Mouse (Mus musculus) cerebellum, postnatal 36 days (tissue): ENCODE measurements around the gene H1f0.
"Not testable (repeated sequence)": the region's sequence is repeated elsewhere in the genome, so short reads cannot be mapped to it uniquely, and the experiment has no call there.

ENCODE experiments used
- DNase-seq, 2 experiments: peaks; one replicate each; pipeline ENCODE4 v3.0.0; 2021 to 2022; ENCODE audit warnings: mixed read lengths in 2 of 2

Gene H1f0

DNA sequence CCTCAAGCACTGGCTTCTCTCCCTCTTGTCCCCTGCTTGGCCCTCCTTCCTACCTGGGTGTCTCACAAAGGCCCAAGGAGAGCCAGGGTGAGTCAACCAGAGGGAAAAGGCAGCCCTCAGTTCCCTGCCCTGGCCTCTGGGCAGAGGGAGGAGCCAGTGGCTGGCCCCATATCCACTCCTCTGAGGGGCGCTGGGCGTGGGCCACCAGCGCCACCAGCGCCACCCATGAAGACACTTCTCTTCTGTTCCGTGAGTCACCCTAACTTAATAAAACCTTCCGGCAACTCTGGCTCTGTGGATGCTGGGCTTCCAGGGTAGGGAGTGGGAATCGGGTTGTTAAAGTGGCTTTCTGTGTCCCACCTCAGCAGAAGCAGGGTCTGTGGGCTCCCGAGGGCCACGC lies 22.7 kb upstream of the H1f0 start:
- DNase-seq: no peak

DNA sequence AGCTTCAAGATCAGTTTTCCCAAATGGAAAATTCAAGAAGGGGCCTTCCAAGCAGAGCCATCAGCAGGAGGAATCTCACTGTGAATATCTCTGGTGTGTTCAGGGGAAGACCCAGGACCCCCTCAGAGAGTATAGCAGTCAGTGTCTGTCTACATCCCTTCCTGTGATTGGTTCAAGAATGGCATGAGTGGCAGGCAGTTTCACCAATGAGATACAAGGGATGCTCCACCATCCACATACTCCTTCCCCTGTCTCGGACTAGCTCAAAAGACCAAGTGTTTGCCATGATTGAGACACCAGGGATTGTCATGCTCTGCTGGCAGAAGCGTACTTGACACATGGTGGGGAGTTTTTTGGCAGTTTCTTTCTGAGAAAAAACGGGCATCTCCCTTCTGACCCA lies 21.6 kb upstream of the H1f0 start:
- no peak for DNase-seq

DNA sequence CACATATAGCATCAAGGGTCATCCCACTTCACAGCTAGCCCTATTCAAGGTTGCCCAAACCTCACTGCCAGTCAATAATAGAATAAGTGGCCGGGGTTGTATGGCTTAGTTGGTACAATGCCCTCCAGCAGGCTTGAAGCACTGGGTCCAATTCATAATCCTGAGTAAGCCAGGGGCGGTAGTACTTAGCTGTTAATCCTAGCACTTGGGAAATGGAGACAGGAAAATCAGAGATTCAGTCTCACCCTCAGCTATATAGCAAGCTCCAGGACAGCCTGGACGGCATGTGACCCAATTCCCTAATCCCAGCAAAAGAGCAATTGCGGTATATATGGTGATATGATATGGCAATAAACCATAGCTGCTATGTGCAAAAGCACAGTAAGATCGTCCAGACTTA lies 21.2 kb upstream of the H1f0 start:
- DNase-seq: no peak

DNA sequence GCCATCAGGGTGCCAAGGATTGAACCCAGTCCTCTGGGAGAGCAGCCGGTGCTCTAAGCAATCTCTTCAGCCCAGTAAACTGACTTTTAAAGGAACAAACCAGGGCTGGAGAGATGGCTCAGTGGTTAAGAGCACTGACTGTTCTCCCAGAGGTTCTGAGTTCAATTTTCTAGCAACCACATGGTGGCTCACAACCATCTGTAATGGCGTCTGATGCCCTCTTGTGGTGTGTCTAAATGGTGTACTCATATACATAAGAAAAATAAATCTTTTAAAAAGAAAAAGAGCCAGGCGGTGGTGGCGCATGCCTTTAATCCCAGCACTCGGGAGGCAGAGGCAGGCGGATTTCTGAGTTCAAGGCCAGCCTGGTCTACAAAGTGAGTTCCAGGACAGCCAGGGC lies 20.4 kb upstream of the H1f0 start:
- DNase-seq: not testable (repeated sequence)

DNA sequence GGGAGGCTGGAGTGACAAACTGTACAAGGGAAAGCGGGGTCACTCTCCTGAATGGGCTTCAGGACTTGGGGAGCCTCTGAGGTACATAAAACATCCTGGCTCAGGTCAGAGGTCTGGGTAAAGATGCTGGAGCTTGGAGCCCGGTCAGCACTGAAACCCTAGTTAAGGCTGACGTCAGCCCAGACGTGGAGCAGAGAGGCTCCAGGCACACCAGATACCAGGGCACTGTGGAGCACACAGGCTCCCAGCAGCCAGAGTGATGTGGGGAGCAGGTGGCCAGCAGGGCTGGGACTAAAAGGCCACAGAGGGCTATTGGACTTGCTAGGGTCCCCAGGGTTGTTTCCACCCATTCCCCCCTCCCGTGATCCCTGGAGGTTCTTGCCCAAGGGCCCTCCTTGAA lies 18.5 kb upstream of the H1f0 start:
- DNase-seq: no peak

DNA sequence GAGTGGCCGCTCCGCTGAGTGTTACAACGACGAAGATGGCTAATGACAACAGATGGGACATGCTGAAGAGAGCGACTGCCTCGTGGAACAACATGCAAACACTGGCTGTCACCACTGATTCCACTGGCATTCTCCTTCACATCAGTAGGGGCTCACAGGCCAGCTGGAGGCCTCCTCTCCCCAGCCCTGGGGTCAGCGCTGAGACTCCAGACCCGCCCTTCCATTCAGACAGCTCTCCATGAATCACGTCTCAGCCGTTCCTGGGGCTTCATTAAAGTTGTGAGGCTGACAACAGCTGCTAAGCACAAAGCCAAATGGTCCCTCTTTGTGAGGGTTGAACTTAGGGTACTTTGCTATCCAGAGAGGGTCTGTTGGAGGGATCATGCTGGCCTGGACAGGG lies 16.7 kb upstream of the H1f0 start:
- no peak for DNase-seq

DNA sequence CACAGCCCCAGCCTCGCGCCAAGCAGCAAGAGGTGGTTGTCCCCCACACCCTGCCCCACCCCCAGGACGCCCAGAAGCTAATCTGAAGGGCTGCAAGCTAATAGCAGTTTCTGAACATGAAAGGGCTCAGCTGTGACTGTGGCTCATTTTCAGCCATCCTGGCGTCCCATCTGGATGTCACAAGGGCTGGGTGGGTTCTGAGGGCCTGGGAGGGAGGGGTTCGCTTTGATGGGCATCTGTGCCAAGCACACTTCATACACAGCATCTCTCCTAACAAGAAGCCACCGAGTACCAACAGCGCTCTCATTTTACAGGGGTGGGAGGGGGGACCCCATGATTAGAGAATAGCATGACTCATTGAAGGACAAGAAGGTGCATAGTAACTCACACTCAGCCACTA lies 14.9 kb upstream of the H1f0 start:
- no peak for DNase-seq

DNA sequence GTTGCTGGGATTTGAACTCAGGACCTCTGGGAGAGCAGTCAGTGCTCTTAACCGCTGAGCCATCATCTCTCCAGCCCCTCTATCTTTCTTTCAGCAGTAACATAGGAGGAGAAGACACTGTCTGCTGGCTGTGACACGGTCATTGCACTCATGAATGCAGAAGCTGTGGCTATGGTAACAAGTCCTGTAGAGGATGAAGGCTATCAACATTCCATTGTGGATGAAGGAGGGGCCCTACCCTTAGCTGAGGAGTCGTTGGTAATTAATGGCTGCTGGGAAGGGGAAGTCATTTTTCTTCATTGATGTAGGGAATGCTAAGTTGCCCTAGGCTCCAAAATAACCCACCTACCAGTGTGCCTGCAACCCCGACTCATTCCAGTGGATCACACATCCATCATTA lies 10.1 kb upstream of the H1f0 start:
- no peak for DNase-seq

DNA sequence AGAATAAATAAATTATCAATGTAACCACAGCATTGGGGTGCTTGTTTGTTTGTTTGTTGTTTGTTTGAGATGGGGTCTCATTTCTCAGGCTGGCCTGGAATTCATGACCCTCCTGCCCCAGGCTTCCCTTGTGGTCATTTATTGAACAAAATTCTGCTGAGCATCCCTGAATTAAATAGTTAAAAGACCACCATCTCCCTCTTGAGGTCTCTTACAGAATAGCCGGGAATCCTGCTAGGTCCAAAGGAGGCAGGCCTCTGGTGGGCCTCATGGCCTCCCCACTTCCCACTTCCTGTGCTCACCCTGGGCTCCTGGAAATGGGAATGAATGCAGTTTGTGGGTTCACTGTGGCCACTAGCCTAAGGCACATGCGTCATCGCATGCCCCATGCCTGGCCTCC lies 9.4 kb upstream of the H1f0 start:
- DNase-seq: no peak

DNA sequence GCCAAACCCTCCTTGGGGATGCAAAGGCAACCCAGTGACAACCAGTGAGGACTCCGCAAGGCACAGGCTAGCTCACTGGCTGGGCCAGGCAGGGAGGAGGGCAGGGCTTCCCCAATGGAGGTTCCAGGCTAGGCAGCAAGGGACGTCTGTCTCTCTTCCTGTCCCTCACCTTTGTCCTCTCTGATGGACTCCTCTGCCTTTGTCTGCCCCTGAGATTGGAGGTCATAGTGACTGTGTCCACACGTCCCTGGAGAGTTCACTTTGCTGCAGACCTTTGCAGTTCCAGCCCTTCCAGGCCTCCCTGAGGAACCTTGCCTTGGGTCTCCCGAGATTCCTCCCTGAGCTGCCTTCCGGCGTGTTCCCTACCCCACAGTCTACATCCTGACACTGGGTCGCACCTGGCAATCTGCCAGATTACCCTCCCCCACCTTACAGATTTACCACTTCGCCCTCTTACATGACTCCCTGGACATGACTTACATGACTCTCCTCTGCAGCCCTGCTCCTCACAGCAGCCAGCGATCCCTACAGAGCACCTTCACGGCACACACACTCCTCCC lies 5.5 kb upstream of the H1f0 start:
- DNase-seq: no peak

DNA sequence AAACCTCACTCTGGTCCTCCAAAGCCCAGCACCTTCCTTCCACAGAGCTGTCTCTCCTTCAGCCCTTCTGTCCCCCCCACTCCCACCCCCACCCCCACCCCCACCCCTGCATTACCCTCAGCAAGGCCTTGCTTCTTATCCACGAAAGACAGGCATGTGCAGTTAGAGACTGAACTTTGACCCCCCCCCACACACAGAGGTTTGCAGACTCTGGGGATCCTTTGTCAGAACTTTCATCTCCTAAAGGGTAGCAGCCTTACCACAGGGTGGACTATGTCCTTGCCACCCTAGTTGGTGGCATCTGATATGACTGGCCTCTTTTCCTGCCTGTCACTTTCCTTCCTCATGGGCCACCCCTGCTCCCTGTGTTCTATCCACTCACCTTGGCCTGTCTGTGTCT lies 4.9 kb upstream of the H1f0 start:
- no peak for DNase-seq

DNA sequence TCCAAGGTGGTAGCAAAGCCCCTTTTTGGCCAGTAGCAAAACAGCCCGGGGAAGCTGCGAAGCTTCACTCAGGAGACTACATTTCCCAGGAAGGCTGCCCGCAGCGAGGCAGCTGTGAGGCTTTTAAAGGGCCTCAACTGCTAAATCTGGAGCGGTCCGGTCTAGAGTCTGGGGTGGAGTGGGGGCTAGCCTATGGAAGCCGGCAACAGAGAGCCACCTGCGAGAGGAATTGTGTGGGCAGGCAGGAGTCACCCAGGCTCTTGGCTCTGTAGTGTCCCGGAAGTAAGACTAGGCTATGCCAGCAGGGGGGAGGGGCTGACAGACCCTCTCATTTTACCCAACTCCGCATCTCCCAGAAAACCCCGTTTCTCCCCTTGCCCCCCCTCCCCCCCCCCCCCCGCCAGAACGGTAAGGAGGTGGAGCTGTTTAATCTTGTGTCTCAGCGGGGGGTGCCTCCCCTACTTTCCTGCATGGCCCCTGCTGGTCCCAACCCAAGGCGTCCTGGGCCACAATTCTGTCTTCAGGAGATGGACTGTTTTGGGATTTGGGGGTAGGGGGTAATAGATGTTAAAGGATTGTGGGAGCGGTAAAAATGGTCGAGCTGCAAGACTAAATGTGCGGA lies 2.5 kb upstream of the H1f0 start:
- peak in 1 of 2 experiments; percentile 26 for DNase-seq

DNA sequence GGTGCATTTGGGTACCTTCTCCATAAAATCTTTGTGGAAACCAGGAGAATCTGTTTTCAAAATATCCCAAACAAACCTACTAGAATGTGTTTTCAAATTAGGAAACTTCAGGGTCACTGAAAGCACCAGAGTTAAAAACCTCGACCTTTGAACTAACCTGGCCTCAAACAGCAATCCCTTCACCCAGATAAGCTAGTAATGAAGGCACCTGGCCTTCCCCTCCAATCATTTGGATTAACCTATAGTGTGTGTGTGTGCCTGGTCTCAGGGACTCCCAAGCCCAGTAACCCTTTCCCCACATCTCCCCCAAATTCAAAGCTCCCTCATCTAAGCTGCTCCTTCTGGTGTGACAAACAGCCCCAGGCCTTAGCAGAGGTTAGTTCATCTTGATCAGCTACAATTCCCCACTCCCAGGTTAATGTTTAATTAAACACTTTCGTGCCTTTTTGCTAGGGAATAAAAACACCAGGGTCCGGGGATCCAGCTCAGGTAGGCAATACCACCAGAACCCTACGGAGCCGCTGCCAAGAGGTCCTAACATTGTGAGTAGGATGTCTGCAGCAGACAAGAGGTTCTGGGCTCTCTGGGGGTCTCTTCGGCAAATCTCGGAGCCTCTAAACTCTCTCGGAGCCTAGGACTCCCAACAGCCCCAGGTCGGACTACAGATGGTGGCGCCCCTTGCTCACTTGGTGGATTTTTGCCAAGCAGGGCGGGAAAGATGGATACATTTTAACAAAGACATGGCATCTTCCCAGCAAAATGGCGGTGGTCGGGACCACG lies 1.5 kb upstream of the H1f0 start:
- DNase-seq: peak; percentile 34 to 37

DNA sequence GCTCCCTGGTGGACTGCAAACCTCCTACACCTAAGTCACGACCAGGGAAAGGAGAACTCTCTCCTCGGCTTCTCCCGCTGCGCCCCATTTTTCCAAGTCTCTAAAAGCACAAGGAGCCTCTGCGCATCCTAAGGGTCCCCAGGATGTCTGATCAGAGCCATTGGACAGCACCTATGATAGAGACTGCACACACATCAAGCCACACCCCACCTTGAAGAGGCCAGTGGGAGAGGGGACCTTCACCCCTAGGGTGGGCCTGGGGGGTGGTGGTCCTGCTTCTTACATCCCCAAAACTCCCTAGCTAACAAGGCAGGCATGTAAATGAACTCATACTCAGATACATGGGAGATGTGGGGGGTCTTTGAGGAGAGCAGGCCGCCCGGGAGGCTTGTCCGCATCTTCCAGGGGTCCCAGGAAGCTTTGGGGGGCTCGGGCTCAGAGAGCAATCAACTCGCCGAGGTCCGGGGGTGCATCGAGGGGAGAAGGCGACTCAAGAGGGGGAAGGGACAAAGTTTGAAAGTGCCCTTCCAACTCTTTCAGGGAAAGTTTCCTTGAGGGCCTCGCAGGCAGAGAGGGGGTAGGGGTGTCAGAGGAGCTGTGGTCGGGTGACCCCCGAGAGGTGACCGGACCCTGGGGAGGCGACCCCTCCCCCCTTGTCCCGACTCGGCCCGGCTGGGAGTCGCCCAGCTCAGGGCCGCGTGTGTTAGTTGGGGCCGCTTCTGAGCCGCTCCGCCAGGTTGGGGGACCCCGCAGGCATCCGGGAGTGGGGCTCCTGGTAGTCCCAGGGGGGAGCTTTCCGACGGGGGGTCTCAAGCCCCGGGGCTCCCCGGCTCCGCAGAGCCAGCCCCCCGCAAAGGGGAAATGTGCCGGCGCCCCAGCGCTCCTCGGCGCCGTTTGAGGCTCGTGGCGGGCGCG lies 702 bp upstream of the H1f0 start:
- DNase-seq: peak; percentile 41 to 57

DNA sequence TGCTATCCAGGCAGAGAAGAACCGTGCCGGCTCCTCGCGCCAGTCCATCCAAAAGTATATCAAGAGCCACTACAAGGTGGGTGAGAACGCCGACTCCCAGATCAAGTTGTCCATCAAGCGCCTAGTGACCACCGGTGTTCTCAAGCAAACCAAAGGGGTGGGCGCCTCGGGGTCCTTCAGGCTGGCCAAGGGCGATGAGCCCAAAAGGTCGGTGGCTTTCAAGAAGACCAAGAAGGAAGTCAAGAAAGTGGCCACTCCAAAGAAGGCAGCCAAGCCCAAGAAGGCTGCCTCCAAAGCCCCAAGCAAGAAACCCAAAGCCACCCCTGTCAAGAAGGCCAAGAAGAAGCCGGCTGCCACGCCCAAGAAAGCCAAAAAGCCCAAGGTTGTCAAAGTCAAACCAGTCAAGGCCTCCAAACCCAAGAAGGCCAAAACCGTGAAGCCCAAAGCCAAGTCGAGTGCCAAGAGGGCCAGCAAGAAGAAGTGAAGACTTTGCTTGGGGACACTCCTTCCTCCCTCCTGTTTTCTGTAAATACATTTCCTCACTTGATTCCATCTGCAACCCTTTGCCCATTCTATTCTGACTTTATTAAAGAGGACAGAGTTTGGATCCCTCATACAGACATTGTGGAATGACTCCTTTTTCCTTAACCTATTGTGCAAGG lies 704 bp downstream of the H1f0 start:
- no peak for DNase-seq

DNA sequence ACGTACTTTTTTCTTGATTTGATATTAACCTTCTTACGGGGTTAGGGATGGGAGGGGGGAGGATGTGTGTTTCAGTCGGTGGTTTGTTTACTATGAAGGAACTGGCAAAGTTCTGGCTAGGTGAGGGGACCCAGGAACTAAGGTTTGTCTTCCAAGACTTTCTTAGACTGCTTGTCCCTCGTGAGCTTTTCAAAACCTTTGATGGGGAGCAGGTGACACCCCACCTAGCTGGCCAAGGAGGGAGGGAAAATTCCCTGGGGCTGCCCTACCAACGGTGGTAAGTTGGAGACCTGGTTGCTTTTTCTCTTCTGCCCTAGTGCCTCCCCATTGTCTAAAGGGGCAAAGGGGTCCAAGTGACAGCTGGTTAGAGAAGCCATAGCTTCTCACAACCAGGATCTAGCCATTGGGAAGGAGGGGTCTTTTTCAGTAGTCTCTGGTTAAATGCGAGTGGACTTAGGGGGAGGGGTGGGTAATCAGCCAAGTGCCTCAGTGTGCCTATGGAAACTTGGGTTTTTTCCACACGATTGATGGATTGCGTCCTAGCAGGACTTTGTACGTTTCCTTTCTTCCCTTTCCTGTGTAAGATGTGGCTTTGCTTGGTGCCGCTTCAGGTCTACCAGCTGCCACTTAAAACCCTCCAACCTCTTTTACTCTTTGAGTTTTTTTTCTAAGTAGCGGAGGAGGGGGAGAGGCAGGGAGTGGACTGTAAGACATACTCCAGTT lies 1.4 kb downstream of the H1f0 start:
- no peak for DNase-seq

DNA sequence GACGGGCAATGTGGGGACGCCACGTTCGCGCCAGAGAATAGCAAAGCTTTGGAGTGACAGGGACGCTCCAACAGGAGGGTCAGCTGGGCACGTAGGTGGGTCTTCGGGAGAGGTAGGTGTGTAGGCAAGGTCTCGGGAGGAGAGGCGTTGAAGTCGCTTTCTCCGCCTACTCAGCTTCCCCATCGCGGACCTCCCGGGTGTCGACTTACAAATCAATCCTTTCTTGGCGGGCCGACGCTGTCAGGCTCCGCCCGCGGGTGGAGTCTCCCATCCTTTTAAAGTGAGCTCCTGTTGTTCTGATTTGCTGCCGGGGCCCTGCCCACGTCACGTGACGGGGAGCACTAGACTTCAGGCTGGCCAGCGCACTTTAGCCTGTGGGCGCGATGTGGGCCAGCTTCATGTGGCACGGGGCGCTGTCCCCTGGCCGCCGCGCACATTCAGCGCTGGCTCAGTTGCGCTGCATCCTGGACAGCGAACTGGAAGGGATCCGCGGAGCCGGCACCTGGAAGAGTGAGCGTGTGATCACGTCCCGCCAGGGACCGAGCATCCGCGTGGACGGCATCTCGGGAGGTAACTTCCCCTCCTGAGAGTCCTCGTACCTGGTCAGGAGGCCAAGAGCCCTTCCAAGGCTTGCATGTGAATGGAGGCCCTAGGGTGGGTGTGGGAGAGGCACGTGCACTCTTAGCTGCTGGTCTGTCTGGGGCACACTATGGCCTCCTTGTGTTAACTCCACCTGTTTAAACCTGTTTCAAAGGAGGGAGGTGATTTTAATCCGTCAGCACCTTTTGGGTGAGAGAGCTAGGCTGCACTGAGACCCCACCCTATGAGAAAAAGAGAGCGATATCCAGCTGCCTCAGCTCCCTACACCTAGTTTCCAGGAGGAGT lies 2.5 kb downstream of the H1f0 start:
- peak; percentile 86 to 89 for DNase-seq

DNA sequence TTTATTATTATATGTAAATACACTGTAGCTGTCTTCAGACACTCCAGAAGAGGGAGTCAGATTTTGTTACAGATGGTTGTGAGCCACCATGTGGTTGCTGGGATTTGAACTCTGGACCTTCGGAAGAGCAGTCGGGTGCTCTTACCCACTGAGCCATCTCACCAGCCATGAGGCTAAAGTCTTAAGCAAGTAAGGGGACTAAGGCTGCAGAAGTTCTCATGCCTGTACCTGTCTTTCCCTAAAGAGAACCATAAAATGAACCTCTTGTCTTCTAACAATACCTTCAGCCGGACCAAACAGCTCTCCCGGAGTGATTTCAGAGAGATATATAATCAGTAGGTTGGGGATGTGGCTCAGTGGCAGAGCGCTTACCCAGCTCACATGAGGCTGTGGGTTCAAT lies 3.7 kb downstream of the H1f0 start:
- not testable (repeated sequence) for DNase-seq

DNA sequence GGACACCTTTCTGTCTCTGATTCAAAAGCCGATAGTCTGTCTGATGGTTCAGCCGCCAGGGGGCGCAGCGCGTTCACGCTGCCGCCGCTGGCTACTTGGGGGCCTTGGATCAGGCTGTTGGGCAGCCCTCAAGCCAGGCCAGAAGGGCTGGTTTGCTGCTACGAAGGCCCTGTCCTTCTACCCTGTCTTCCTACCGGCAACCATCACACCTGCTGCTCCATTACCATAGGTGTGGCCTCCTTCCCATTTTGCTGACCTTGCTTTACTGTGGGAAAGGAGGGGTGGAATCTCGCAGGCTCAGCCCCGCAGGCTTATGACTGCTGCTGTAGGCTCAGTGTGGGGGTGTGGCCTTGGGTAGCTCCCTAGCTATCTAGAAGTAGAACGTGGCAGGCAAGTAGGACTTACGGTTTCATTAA lies 9.7 kb downstream of the H1f0 start:
- peak; percentile 83 to 87 for DNase-seq

DNA sequence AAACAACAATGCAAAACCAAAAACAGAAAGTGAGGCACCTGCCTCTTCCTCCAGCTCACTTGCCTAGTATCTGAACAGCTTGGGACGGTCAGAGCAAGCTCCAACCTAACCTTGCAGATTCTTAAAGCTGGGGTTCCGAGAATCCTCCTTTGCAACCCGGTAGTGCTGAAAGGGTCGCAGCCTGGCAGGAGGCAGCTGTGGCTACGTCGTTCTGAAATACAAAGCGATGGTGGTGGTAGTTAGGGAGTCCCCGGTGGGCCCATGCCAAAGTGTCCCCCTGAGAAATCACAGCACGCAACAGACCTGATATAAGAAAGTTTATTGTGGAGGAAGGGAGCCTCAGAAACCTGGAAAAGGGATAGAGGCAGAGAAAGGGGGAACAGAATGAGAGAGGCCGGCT lies 10.1 kb downstream of the H1f0 start:
- no peak for DNase-seq

DNA sequence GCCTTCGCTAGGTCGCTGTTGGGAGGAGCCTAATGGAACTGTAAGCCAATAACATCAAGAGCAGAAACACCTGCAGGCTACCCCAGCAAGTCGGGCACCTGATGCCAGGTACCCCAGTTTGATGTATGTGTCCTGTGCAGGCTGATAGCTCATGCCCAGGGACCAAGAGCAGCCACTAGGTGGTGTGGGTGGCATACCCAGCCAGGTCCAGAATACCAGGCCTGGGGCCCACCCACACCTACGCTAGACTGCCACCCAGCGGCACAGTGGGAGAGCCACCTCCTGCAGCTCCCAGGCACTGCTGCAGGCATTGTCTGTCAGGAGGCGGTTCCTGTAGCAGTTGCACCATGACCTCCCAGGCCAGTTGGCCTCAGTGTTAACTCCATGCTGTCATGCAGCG lies 10.6 kb downstream of the H1f0 start:
- peak; percentile 50 to 67 for DNase-seq
